Mouse (Mus musculus): ENCODE measurements at regions not wholly inside any gene's neighbourhood (a gene's known extent, or its start where the extent isn't known, plus 50 kb on each side); places are given as distances from the start of the nearest gene placed in this dataset.

GRCm38 (mm10) chr3:9189366-9190287, 420.3 kb downstream of the Zfp704 start:
- TF ChIP-seq EP300 (IDR thresholded peaks at IDR 0.05) (no peak), CTCF (IDR thresholded peaks at IDR 0.05) (no peak)
